Mouse (Mus musculus) forebrain, embryonic 14.5 days (tissue): ENCODE measurements around the gene Zmynd8. TPM values are rescaled to one million over a fixed set of nuclear protein-coding genes. Genes with fewer than 3 reads are reported as not detected.

ENCODE experiments used
- ATAC-seq: fragments of 200-750 bp; cut with Nextera tagmentation; 2 replicates; pipeline ENCODE4 v1.8.0; 2017; ENCODE audit warnings: mild to moderate bottlenecking, moderate library complexity
- DNase-seq: peaks from one replicate; pipeline ENCODE4 v3.0.0-alpha.2; 2015; ENCODE audit warnings: low spot score
- H3K27ac ChIP-seq: fragments of 300-500 bp; sonication (generic); 2 replicates; pipeline ENCODE4 v1.5.1; 2014; ENCODE audit warnings: low read depth, mild to moderate bottlenecking, control low read depth, low read length, moderate library complexity
- H3K27me3 ChIP-seq: fragments of 300-500 bp; sonication (generic); replicated peaks from 2 replicates; pipeline ENCODE4 v1.6.1; 2014; ENCODE audit warnings: low read length, control low read depth, mixed read lengths; ENCODE audit not compliant: control insufficient read depth, insufficient read depth
- H3K36me3 ChIP-seq: fragments of 300-500 bp; sonication (generic); 2 replicates; pipeline ENCODE4 v1.6.1; 2014; ENCODE audit warnings: low read length, control low read depth; ENCODE audit not compliant: control insufficient read depth, insufficient read depth
- H3K4me1 ChIP-seq: fragments of 300-500 bp; sonication (generic); 2 replicates; pipeline ENCODE4 v1.6.1; 2014; ENCODE audit warnings: antibody characterized with exemption, low read length, control low read depth; ENCODE audit not compliant: control insufficient read depth, insufficient read depth
- H3K4me2 ChIP-seq: fragments of 300-500 bp; sonication (generic); 2 replicates; pipeline ENCODE4 v1.6.1; 2014; ENCODE audit warnings: mild to moderate bottlenecking, control low read depth, low read length
- H3K4me3 ChIP-seq: fragments of 300-500 bp; sonication (generic); 2 replicates; pipeline ENCODE4 v1.5.1; 2014; ENCODE audit warnings: low read depth, low read length, control low read depth
- H3K9ac ChIP-seq: fragments of 300-500 bp; sonication (generic); 2 replicates; pipeline ENCODE4 v1.6.1; 2014; ENCODE audit warnings: mild to moderate bottlenecking, low read length, control low read depth, moderate library complexity
- H3K9me3 ChIP-seq: fragments of 300-500 bp; sonication (generic); replicated peaks from 2 replicates; pipeline ENCODE4 v1.6.1; 2016; ENCODE audit warnings: low read length, control low read depth, mixed read lengths; ENCODE audit not compliant: control insufficient read depth
- WGBS: fragments of 180-500 bp; shearing (Covaris S2); extraction: QIAGEN DNeasy Blood & Tissue Kit; methylation state at CpG from one replicate; pipeline ENCODE4 v1.1.7; 2014; 5-methylcytosine and 5-hydroxymethylcytosine counted together
- polyA plus RNA-seq: library from polyadenylated mRNA; unstranded; fragments of >200 nt; fragmentation: Nextera tagmentation; extraction: Ambion mirVana; gene quantifications from 2 replicates; pipeline ENCODE4 v1.2.1, GENCODE M21; 2014

Zmynd8 gene
- polyA plus RNA-seq, 1 experiment from 2014 or later = 43.3 TPM

DNA sequence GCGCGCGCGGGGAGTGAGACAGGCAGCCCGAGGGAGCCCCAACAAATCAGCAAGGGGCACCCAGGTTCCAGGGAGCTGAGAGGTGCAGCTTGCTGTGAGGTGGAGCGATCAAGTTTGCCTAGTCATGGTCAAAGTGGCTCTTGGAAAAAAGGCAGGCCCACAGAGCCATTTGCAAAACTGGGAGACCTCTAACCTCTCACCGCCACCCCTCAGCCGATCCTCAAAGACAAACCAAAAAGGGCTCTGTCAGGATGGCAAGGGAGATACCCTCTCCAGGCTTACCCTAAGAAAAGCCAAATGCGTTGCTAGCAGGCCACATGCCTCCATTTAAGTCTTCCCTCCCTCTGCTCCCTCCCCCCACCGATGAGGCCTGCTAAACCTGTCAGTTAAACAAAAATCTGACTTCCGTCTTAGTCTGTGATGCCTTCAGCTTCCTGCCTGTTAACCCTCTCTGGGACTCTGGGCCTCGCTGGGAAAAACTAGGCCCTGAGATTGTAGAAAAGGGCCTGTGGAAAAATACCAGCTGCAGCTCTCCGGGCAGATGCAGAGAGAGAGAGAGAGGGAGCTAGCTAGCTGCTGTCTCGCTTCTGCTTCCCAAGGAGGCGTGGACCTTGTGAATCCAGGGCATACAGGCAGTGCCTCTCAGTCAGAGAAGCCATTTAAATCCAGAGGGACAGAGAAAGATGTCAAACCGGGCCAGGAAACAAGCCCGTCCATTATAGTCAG, 13.4 kb downstream of the Zmynd8 start:
- peak overlapping the region; percentile 64 for H3K4me2 ChIP-seq
- peaks cover 86% of the 10 kb centered on the region for H3K4me1 ChIP-seq
- peak overlapping the region; percentile 100 for H3K27ac ChIP-seq
- H3K27me3 ChIP-seq = no peaks in the 10 kb centered on the region
- 13% methylated on average over 13 of the region's 17 CpGs for WGBS
- no peaks in the 10 kb centered on the region for H3K9me3 ChIP-seq
- H3K36me3 ChIP-seq = no peaks in the 10 kb centered on the region
- DNase-seq (peak; percentile 78), ATAC-seq (peak; percentile 21; the same call in 1 of the 2 replicates)
- H3K9ac ChIP-seq = peak overlapping the region; percentile 74
- H3K4me3 ChIP-seq = no peak overlapping the region

DNA sequence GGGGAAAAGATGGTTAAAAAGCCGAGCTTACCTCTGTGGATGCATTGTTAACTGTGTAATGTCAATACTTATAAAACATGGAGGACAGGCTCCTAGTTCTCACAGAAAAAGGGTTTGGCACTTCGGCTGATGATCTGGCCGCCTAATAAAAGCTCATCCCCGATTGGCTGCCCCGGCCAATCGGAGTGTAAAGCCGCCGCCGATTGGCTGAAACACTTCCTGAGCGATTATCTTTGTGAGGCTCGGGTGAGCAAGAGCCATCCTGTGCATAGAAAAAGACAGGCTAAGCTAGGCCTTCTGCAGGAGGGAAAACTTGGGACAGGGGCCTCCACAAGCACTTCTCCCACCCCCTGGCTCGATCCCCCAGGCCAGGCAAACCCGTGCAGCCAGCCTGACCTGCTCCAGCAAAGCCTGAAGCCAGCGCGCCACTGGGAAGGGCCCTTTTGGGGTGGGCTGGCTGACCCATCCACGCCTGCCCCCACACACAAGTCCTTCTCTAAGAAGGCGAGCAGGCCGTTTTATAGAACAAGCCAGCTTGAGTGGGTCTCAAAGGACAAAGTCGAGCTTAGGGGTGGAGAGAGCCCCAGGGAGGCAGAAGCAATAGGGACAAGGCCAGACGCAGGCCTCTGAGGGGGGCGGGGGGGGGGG, 14.1 kb downstream of the Zmynd8 start:
- Histone ChIP-seq H3K27ac (peak overlapping the region; percentile 100), H3K4me2 (peak overlapping the region; percentile 64), H3K9ac (peak overlapping the region; percentile 74), H3K4me1 (peaks cover 93% of the 10 kb centered on the region), H3K27me3 (no peaks in the 10 kb centered on the region), H3K36me3 (no peaks in the 10 kb centered on the region), H3K4me3 (peak overlapping the region; percentile 29), H3K9me3 (no peaks in the 10 kb centered on the region)
- peak; percentile 73 for ATAC-seq
- peak; percentile 96 for DNase-seq
- WGBS = 4% methylated on average over 20 of the region's 21 CpGs

DNA sequence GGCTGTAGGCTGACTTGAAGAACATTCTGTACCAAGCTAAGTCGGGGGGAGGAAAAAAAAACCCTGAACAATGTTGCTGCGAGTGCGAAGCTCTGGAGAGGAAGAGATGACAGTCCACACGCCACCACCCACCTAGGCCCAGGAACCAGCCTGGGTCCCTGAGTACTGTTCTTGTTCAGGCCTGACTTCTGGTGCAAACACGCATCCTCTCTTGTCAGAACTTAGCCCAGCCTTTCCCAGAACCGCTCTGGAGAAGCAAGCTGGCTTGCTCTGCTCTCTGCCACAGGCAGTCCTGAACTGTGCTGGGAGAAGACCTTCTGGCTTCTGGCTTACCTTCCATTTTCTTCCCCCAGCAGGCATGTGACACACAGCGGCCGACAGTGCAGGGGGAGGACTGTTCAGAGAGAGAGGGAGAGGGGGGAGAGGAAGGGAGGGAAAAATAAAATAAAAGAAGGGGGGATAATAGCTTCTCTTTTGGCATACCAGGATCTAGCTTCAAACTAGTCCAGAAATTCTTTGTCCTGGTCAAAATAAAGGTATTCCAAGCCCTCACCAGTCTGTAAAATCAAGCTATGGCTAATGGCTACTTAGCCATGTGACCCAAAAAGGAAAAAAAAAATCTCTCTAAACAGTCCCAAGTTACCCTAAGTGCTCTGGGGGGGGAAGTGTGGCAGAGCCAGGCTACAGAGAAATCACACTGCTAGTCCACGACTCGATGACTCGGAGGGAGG, 14.8 kb downstream of the Zmynd8 start:
- peaks cover 95% of the 10 kb centered on the region for H3K4me1 ChIP-seq
- no peaks in the 10 kb centered on the region for H3K9me3 ChIP-seq
- H3K4me3 ChIP-seq = peak overlapping the region; percentile 29
- 17% methylated on average over 11 of the region's 11 CpGs for WGBS
- ATAC-seq (no peak), DNase-seq (peak; percentile 39)
- peak overlapping the region; percentile 100 for H3K27ac ChIP-seq
- no peaks in the 10 kb centered on the region for H3K36me3 ChIP-seq
- peak overlapping the region; percentile 64 for H3K4me2 ChIP-seq
- H3K27me3 ChIP-seq = no peaks in the 10 kb centered on the region
- H3K9ac ChIP-seq = peak overlapping the region; percentile 73

DNA sequence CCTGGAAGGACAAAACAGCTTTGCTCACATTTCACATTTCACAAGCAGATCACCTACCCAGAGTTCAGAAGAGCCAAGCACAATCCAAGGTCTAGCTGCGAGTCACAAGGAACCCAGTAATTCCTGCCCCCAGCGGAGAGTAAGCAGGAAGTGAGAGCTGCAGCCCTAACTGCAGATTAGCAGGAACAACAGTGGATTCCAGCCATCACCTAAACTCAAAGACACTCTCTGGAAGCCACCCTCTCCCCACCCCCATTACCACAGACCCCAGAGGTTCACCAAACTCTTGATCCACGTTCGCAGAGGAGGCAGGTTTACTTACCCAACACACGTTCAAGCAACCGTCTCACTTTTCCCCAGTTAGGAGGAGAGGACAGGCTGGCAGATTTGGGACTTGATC, 15.8 kb downstream of the Zmynd8 start:
- H3K27ac ChIP-seq = peak overlapping the region; percentile 100
- 13% methylated on average over 6 of the region's 6 CpGs for WGBS

DNA sequence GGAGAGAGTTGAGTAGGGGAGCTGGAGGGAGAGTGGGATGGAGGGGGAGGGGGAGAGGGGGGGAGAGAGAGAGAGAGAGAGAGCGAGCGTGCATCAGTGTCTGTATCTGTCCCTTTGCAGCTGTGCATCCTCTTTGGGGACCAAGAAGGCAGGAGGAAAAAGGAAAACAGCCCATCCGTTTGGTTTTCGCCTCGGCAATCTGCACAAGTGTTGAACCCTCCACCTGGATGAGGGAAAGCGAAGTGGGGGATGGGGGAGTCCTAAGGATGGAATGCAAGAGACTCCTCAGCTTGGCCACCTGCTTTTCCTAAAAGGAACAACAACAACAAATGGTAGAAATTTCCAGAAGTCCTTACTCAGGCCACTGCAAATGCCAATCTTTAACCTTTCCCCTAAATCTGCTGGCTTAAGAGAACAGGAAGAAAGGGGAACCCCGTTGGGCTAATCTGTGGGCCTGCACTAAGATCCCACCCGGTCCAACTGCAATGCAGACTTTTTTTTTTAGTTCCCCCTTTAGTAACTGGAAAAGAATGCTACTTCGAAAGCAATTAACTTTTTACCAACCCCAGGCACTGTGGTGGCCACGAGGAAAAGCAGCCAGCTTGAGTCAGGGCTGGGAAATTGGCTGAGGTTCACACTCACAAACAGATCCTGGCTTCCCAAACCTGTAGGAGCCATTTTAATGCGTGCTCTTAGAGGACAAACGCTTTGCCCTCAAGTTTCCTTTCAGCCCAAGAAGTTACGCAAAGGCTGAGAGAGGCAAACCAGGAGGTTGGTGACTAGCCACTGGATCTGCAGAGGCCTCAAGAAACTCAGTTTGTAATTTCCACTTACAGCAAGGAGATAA, 17.0 kb downstream of the Zmynd8 start:
- Histone ChIP-seq H3K4me3 (peak overlapping the region; percentile 29; the same call in 1 of the 2 replicates), H3K27me3 (no peaks in the 10 kb centered on the region), H3K27ac (peak overlapping the region; percentile 100), H3K4me2 (peak overlapping the region; percentile 64), H3K4me1 (peaks cover 92% of the 10 kb centered on the region), H3K36me3 (no peaks in the 10 kb centered on the region), H3K9me3 (no peaks in the 10 kb centered on the region), H3K9ac (peak overlapping the region; percentile 73)
- no peak for ATAC-seq
- DNase-seq = peak; percentile 56
- WGBS = 11% methylated on average over 12 of the region's 13 CpGs

More for the DNA sequence above, 15.8 kb downstream of the Zmynd8 start:
- H3K4me1 ChIP-seq = peaks cover 92% of the 10 kb centered on the region
- peak overlapping the region; percentile 29 for H3K4me3 ChIP-seq
- H3K27me3 ChIP-seq = no peaks in the 10 kb centered on the region
- ATAC-seq = no peak
- peak; percentile 31 for DNase-seq
- H3K36me3 ChIP-seq = no peaks in the 10 kb centered on the region
- H3K9me3 ChIP-seq = no peaks in the 10 kb centered on the region
- H3K4me2 ChIP-seq = peak overlapping the region; percentile 64
- H3K9ac ChIP-seq = peak overlapping the region; percentile 73

DNA sequence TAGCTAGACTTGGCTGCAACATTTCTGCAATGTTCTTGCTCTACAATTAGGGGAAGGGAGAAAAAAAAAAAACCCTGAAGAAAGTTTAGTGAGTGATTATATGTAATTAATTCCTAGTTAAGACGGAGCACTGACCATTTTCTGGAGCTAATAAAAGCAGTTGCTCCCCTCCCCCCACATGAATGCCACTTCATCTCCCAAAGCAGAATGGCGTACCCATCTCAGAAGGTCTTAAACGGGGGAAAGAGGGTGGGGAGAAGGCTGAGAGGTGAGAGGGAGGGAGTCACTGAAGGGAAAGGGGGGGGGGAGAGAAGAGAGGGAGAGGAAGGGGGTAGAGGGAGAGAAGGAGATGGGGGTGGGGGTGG, 17.6 kb downstream of the Zmynd8 start:
- Histone ChIP-seq H3K9me3 (no peaks in the 10 kb centered on the region), H3K4me3 (0 out of 2 replicates have a peak overlapping the region, but pooled peaks have one; percentile 25), H3K4me1 (peaks cover 92% of the 10 kb centered on the region), H3K36me3 (no peaks in the 10 kb centered on the region), H3K9ac (peak overlapping the region; percentile 73; the same call in 1 of the 2 replicates), H3K27me3 (no peaks in the 10 kb centered on the region), H3K4me2 (peak overlapping the region; percentile 64), H3K27ac (peak overlapping the region; percentile 100)
- WGBS = 0% methylated on average over 3 of the region's 3 CpGs
- ATAC-seq (no peak), DNase-seq (peak; percentile 72)

DNA sequence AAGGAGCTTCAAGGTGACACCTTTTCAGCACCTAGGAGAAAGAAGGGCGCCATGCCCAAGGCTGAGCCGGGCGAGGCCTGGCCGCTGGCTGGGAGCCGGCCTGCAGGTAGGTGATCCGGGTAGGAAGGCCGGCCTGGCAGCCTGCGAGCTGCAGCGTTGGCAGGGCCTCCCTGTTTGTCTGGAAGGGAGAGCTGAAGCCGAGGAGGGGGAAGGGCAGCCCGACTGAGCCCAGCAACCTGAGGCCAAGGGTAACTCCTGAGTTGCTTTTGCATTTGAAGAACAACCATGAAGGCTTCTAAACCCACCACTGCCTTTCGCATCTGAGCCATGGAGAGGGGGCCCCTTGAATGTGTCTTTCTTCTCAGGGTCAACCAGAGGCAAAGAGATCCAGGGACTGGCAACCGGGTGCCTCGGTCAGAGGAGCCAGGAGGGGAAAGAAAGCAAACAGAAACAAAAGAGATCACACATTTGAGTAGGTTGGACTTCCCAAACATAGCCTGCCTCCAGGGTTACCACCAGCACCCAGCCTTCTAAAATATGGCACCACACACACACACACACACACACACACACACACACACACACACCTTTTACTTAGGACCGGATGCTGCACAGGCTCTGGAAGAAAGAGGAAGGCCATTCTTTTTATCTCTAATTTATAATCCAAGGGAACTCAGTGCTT, 18.2 kb downstream of the Zmynd8 start:
- H3K9me3 ChIP-seq = no peaks in the 10 kb centered on the region
- ATAC-seq (peak; percentile 45), DNase-seq (peak; percentile 78)
- H3K4me2 ChIP-seq = peak overlapping the region; percentile 64
- H3K9ac ChIP-seq = peak overlapping the region; percentile 65
- no peaks in the 10 kb centered on the region for H3K36me3 ChIP-seq
- peak overlapping the region; percentile 100 for H3K27ac ChIP-seq
- H3K4me3 ChIP-seq = peak overlapping the region; percentile 25
- H3K4me1 ChIP-seq = peaks cover 92% of the 10 kb centered on the region
- no peaks in the 10 kb centered on the region for H3K27me3 ChIP-seq
- 1% methylated on average over 15 of the region's 15 CpGs for WGBS
